Mouse (Mus musculus) pancreas, adult 10 weeks (tissue): ENCODE results near the gene Ino80d. TPM values are rescaled to one million over a fixed set of nuclear protein-coding genes. Genes with fewer than 3 reads are reported as not detected.

Experiments used
- polyA plus RNA-seq: library from polyadenylated mRNA; stranded (reverse); fragments of 350-450 nt; fragmentation: Illumina TruSeq; extraction: RNeasy Lipid Tissue Mini Kit (QIAGEN cat#74804); gene quantifications from one replicate; pipeline ENCODE4 v1.2.3, GENCODE M21; 2015; ENCODE audit warnings: low read depth, low replicate concordance; ENCODE audit not compliant: insufficient read depth

Gene Ino80d
- 2.8 TPM for polyA plus RNA-seq

DNA sequence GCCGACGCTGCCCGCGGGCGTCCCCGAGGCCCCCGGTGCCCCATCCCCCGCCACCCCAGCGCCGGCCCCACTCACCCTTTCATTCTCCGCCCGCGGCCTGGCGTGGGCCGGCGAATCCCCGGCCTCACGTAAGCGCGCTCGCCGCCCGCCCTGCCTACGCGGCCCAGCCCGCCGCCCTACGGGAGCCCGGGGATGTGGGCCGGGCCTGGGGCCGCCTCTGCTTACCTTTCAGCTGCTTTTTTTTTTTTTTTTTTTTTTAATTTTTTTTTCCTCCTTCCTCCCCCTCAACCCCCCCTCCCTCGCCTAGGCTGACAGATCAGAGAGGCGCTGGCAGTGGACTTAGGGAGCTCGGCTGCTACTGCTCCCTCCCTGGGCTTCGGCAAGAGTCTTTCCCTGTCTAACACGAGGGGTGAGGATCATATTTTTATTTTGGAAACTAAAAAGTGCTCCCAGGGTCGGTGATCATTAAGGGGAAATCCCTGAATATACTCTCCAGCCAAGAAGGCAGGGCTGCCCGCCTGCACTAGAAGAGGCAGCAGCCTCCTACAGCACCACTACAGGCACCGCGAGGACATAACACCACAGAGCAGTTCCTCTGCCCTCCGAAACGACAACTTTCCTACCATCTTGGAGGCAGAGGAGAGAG is at the start of gene Ino80d:
Gene Ino80d (minus strand): TSS at position 532 of the 646 bp plus-strand sequence.

Other genes with a start within 250 kb of the Ino80d start
- 274 TPM for gene Eef1b2, start 62.2 kb upstream of the Ino80d start, polyA plus RNA-seq
- gene Ndufs1, start 62.2 kb upstream of the Ino80d start, polyA plus RNA-seq = 20.1 TPM
- not detected for gene Gpr1, start 99.9 kb upstream of the Ino80d start, polyA plus RNA-seq
- gene Zdbf2, start 158.6 kb upstream of the Ino80d start, polyA plus RNA-seq = 1.1 TPM